Mouse (Mus musculus) fat pad, adult 2 months (tissue): ENCODE results near the gene Wnt10b.
"Not testable (repeated sequence)": the region's sequence is repeated elsewhere in the genome, so short reads cannot be mapped to it uniquely, and the experiment has no call there.

Experiments
- DNase-seq: peaks from one replicate; pipeline ENCODE4 v3.0.0-alpha.2; 2011; ENCODE audit warnings: low read depth, low spot score; ENCODE audit errors: extremely low read depth

The Wnt10b gene

GRCm38 (mm10) chr15:98777762-98778161, at the start of gene Wnt10b:
TSS of gene Wnt10b (minus strand) at chr15:98778150.
- no peak for DNase-seq

- DNase-seq, result no peak
These were observed 49.7 kb upstream of the Wnt10b start for GRCm38 (mm10) chr15:98827611-98828011.

GRCm38 (mm10) chr15:98823434-98823833, 45.5 kb upstream of the Wnt10b start:
- DNase-seq, result no peak

GRCm38 (mm10) chr15:98822147-98822546, 44.2 kb upstream of the Wnt10b start:
- no peak for DNase-seq

GRCm38 (mm10) chr15:98821403-98821802, 43.5 kb upstream of the Wnt10b start:
- DNase-seq, result no peak

- DNase-seq, result no peak
These were observed 43.0 kb upstream of the Wnt10b start for GRCm38 (mm10) chr15:98820937-98821336.

GRCm38 (mm10) chr15:98818171-98818570, 40.2 kb upstream of the Wnt10b start:
- DNase-seq, result no peak

- no peak for DNase-seq
These were observed 34.9 kb upstream of the Wnt10b start for GRCm38 (mm10) chr15:98812741-98813424.

GRCm38 (mm10) chr15:98810212-98810611, 32.3 kb upstream of the Wnt10b start:
- DNase-seq, result not testable (repeated sequence)

GRCm38 (mm10) chr15:98809390-98809789, 31.4 kb upstream of the Wnt10b start, which contains the start of gene Ddn:
TSS of gene Ddn (minus strand) at chr15:98809490.
- DNase-seq, result no peak

- no peak for DNase-seq
These were observed 30.7 kb upstream of the Wnt10b start for GRCm38 (mm10) chr15:98808651-98809134.

GRCm38 (mm10) chr15:98807895-98808650, 30.1 kb upstream of the Wnt10b start:
- DNase-seq, result no peak

- no peak for DNase-seq
These were observed 29.1 kb upstream of the Wnt10b start for GRCm38 (mm10) chr15:98806809-98807770.

- no peak for DNase-seq
These were observed 28.3 kb upstream of the Wnt10b start for GRCm38 (mm10) chr15:98806071-98806808.

- no peak for DNase-seq
These were observed 27.5 kb upstream of the Wnt10b start for GRCm38 (mm10) chr15:98805324-98806040.

- no peak for DNase-seq
These were observed 26.1 kb upstream of the Wnt10b start for GRCm38 (mm10) chr15:98804054-98804453.

- DNase-seq, result no peak
These were observed 25.0 kb upstream of the Wnt10b start for GRCm38 (mm10) chr15:98802926-98803325.

- no peak for DNase-seq
These were observed 21.4 kb upstream of the Wnt10b start for GRCm38 (mm10) chr15:98799396-98799795.

- DNase-seq, result no peak
These were observed 21.0 kb upstream of the Wnt10b start for GRCm38 (mm10) chr15:98798903-98799302.
